Mouse (Mus musculus): ENCODE data around the gene Ntn4. TPM values are rescaled to one million over a fixed set of nuclear protein-coding genes. Genes with fewer than 3 reads are reported as not detected.

Ntn4 gene
- polyA plus RNA-seq, 1 experiment from 2014 or later, result 0.41 TPM

- Histone ChIP-seq H3K4me3 (no peak overlapping the region), H3K4me1 (no peaks in the 10 kb centered on the region), H3K36me3 (replicated peaks) (no peaks in the 10 kb centered on the region), H3K27me3 (replicated peaks; ENCODE audit: low read depth, poor library complexity, severe bottlenecking) (no peaks in the 10 kb centered on the region), H3K9me3 (no peaks in the 10 kb centered on the region), H3K27ac (replicated peaks) (no peak overlapping the region)
- WGBS, result 73% methylated on average over 7 of the region's 7 CpGs
- no peak for DNase-seq (ENCODE audit: low spot score)
These were observed 19.9 kb upstream of the Ntn4 start for GRCm38 (mm10) chr10:93620438-93621179.

GRCm38 (mm10) chr10:93623725-93624124, 16.8 kb upstream of the Ntn4 start:
- 62% methylated on average over 9 of the region's 9 CpGs for WGBS
- Histone ChIP-seq H3K4me1 (no peaks in the 10 kb centered on the region), H3K9me3 (no peaks in the 10 kb centered on the region)

GRCm38 (mm10) chr10:93624151-93624550, 16.3 kb upstream of the Ntn4 start:
- no peak overlapping the region for H3K4me3 ChIP-seq
- no peak overlapping the region for H3K27ac ChIP-seq (replicated peaks)
- H3K9me3 ChIP-seq, result no peaks in the 10 kb centered on the region
- H3K36me3 ChIP-seq (replicated peaks), result no peaks in the 10 kb centered on the region
- DNase-seq (ENCODE audit: low spot score), result no peak
- no peaks in the 10 kb centered on the region for H3K4me1 ChIP-seq
- WGBS, result 89% methylated on average over 10 of the region's 10 CpGs
- no peaks in the 10 kb centered on the region for H3K27me3 ChIP-seq (replicated peaks; ENCODE audit: low read depth, poor library complexity, severe bottlenecking)

More at GRCm38 (mm10) chr10:93623725-93624124, 16.8 kb upstream of the Ntn4 start:
- no peak for DNase-seq (ENCODE audit: low spot score)
- H3K27me3 ChIP-seq (replicated peaks; ENCODE audit: low read depth, poor library complexity, severe bottlenecking), result no peaks in the 10 kb centered on the region
- H3K27ac ChIP-seq (replicated peaks), result no peak overlapping the region
- H3K36me3 ChIP-seq (replicated peaks), result no peaks in the 10 kb centered on the region
- H3K4me3 ChIP-seq, result no peak overlapping the region

- WGBS, result 96% methylated on average over 5 of the region's 5 CpGs
- Histone ChIP-seq H3K27me3 (replicated peaks; ENCODE audit: low read depth, poor library complexity, severe bottlenecking) (peaks cover 4% of the 10 kb centered on the region), H3K4me1 (no peaks in the 10 kb centered on the region), H3K4me3 (no peak overlapping the region), H3K9me3 (no peaks in the 10 kb centered on the region), H3K27ac (replicated peaks) (no peak overlapping the region), H3K36me3 (replicated peaks) (no peaks in the 10 kb centered on the region)
- no peak for DNase-seq (ENCODE audit: low spot score)
These were observed 10.2 kb upstream of the Ntn4 start for GRCm38 (mm10) chr10:93630310-93630709.

GRCm38 (mm10) chr10:93632086-93632485, 8.4 kb upstream of the Ntn4 start:
- whole genome bisulfite sequencing, result 75% methylated on average over 4 of the region's 4 CpGs
- Histone ChIP-seq H3K4me1 (peaks cover 13% of the 10 kb centered on the region), H3K9me3 (no peaks in the 10 kb centered on the region), H3K4me3 (no peak overlapping the region), H3K27ac (replicated peaks) (no peak overlapping the region), H3K27me3 (replicated peaks; ENCODE audit: low read depth, poor library complexity, severe bottlenecking) (peaks cover 12% of the 10 kb centered on the region), H3K36me3 (replicated peaks) (no peaks in the 10 kb centered on the region)
- DNase-seq (ENCODE audit: low spot score), result no peak

GRCm38 (mm10) chr10:93633563-93633962, 6.9 kb upstream of the Ntn4 start:
- no peak for DNase-seq (ENCODE audit: low spot score)
- Histone ChIP-seq H3K36me3 (replicated peaks) (no peaks in the 10 kb centered on the region), H3K9me3 (no peaks in the 10 kb centered on the region), H3K4me3 (no peak overlapping the region), H3K27me3 (replicated peaks; ENCODE audit: low read depth, poor library complexity, severe bottlenecking) (peaks cover 26% of the 10 kb centered on the region), H3K27ac (replicated peaks) (no peak overlapping the region), H3K4me1 (peaks cover 13% of the 10 kb centered on the region)
- 86% methylated on average over 5 of the region's 5 CpGs for WGBS

GRCm38 (mm10) chr10:93633971-93634370, 6.5 kb upstream of the Ntn4 start:
- H3K4me3 ChIP-seq, result no peak overlapping the region
- no peaks in the 10 kb centered on the region for H3K9me3 ChIP-seq
- no peak overlapping the region for H3K27ac ChIP-seq (replicated peaks)
- DNase-seq (ENCODE audit: low spot score), result no peak
- WGBS, result 91% methylated on average over 2 of the region's 2 CpGs
- peaks cover 13% of the 10 kb centered on the region for H3K4me1 ChIP-seq
- peaks cover 30% of the 10 kb centered on the region for H3K27me3 ChIP-seq (replicated peaks; ENCODE audit: low read depth, poor library complexity, severe bottlenecking)
- no peaks in the 10 kb centered on the region for H3K36me3 ChIP-seq (replicated peaks)

- WGBS, result 31% methylated on average over 9 of the region's 9 CpGs
- Histone ChIP-seq H3K4me3 (no peak overlapping the region), H3K4me1 (peaks cover 21% of the 10 kb centered on the region), H3K27ac (replicated peaks) (no peak overlapping the region), H3K36me3 (replicated peaks) (no peaks in the 10 kb centered on the region), H3K9me3 (no peaks in the 10 kb centered on the region), H3K27me3 (replicated peaks; ENCODE audit: low read depth, poor library complexity, severe bottlenecking) (peaks cover 50% of the 10 kb centered on the region)
- DNase-seq (ENCODE audit: low spot score), result peak; percentile 67
These were observed 4.5 kb upstream of the Ntn4 start for GRCm38 (mm10) chr10:93635941-93636340.

- Histone ChIP-seq H3K27me3 (replicated peaks; ENCODE audit: low read depth, poor library complexity, severe bottlenecking) (peaks cover 82% of the 10 kb centered on the region), H3K27ac (replicated peaks) (peak overlapping the region; percentile 92), H3K4me3 (peak overlapping the region; percentile 87), H3K36me3 (replicated peaks) (peaks cover 7% of the 10 kb centered on the region; the same call in 1 of the 2 replicates), H3K4me1 (peaks cover 30% of the 10 kb centered on the region), H3K9me3 (no peaks in the 10 kb centered on the region)
- DNase-seq (ENCODE audit: low spot score), result peak; percentile 71
- WGBS, result under 1% methylated on average over 72 of the region's 73 CpGs
These were observed 706 bp downstream of the Ntn4 start for GRCm38 (mm10) chr10:93640953-93641820.

- peak; percentile 66 for DNase-seq (ENCODE audit: low spot score)
- peak overlapping the region; percentile 87 for H3K4me3 ChIP-seq
- peaks cover 12% of the 10 kb centered on the region; the same call in 1 of the 2 replicates for H3K36me3 ChIP-seq (replicated peaks)
- H3K4me1 ChIP-seq, result peaks cover 23% of the 10 kb centered on the region
- peak overlapping the region; percentile 92 for H3K27ac ChIP-seq (replicated peaks)
- WGBS, result 5% methylated on average over 32 of the region's 32 CpGs
- H3K9me3 ChIP-seq, result no peaks in the 10 kb centered on the region
- H3K27me3 ChIP-seq (replicated peaks; ENCODE audit: low read depth, poor library complexity, severe bottlenecking), result peaks cover 75% of the 10 kb centered on the region
These were observed 1.6 kb downstream of the Ntn4 start for GRCm38 (mm10) chr10:93641821-93642746.

- Histone ChIP-seq H3K4me3 (no peak overlapping the region), H3K4me1 (peaks cover 23% of the 10 kb centered on the region), H3K27ac (replicated peaks) (no peak overlapping the region), H3K9me3 (no peaks in the 10 kb centered on the region), H3K27me3 (replicated peaks; ENCODE audit: low read depth, poor library complexity, severe bottlenecking) (peaks cover 67% of the 10 kb centered on the region), H3K36me3 (replicated peaks) (peaks cover 12% of the 10 kb centered on the region)
- no peak for DNase-seq (ENCODE audit: low spot score)
- 62% methylated on average over 8 of the region's 8 CpGs for WGBS
These were observed 2.4 kb downstream of the Ntn4 start for GRCm38 (mm10) chr10:93642897-93643296.

- Histone ChIP-seq H3K4me3 (no peak overlapping the region), H3K27me3 (replicated peaks; ENCODE audit: low read depth, poor library complexity, severe bottlenecking) (peaks cover 51% of the 10 kb centered on the region), H3K27ac (replicated peaks) (no peak overlapping the region), H3K4me1 (peaks cover 23% of the 10 kb centered on the region), H3K36me3 (replicated peaks) (peaks cover 13% of the 10 kb centered on the region), H3K9me3 (no peaks in the 10 kb centered on the region)
- DNase-seq (ENCODE audit: low spot score), result no peak
- 85% methylated on average over 12 of the region's 12 CpGs for WGBS
These were observed 4.0 kb downstream of the Ntn4 start for GRCm38 (mm10) chr10:93644451-93644941.

Data from embryonic facial prominence, embryonic 10.5 days (tissue).